Mouse (Mus musculus) liver, embryonic 15.5 days (tissue): ENCODE measurements around the gene Ttll10. TPM values are rescaled to one million over a fixed set of nuclear protein-coding genes. Genes with fewer than 3 reads are reported as not detected.
A peak's percentile ranks its signal among the peaks of the same experiment; 100 is the strongest.

Source experiments
- ATAC-seq: fragments of 200-750 bp; cut with Nextera tagmentation; 2 replicates; pipeline ENCODE4 v1.8.0; 2017; ENCODE audit warnings: moderate number of reproducible peaks, mild to moderate bottlenecking, moderate library complexity; ENCODE audit not compliant: insufficient read depth
- H3K27ac ChIP-seq: fragments of 300-500 bp; sonication (generic); replicated peaks from 2 replicates; pipeline ENCODE4 v1.5.1; 2015; ENCODE audit warnings: mild to moderate bottlenecking, inconsistent platforms
- H3K27me3 ChIP-seq: fragments of 300-500 bp; sonication (generic); 2 replicates; pipeline ENCODE4 v1.6.1; 2015; ENCODE audit warnings: mild to moderate bottlenecking, inconsistent platforms
- H3K36me3 ChIP-seq: fragments of 300-500 bp; sonication (generic); replicated peaks from 2 replicates; pipeline ENCODE4 v1.6.1; 2015; ENCODE audit warnings: moderate library complexity, mild to moderate bottlenecking, inconsistent platforms
- H3K4me1 ChIP-seq: fragments of 300-500 bp; sonication (generic); replicated peaks from 2 replicates; pipeline ENCODE4 v1.6.1; 2015; ENCODE audit warnings: inconsistent platforms
- H3K4me2 ChIP-seq: fragments of 300-500 bp; sonication (generic); 2 replicates; pipeline ENCODE4 v1.6.1; 2015; ENCODE audit warnings: moderate library complexity, mild to moderate bottlenecking, inconsistent platforms
- H3K4me3 ChIP-seq: fragments of 300-500 bp; sonication (generic); replicated peaks from 2 replicates; pipeline ENCODE4 v1.5.1; 2015; ENCODE audit warnings: mild to moderate bottlenecking, inconsistent platforms
- H3K9ac ChIP-seq: fragments of 300-500 bp; sonication (generic); 2 replicates; pipeline ENCODE4 v1.6.1; 2015; ENCODE audit warnings: moderate library complexity, mild to moderate bottlenecking, inconsistent platforms
- H3K9me3 ChIP-seq: fragments of 300-500 bp; sonication (generic); replicated peaks from 2 replicates; pipeline ENCODE4 v1.6.1; 2016; ENCODE audit warnings: inconsistent platforms
- WGBS: fragments of 180-500 bp; shearing (Covaris S2); methylation state at CpG from one replicate; pipeline ENCODE4 v1.1.7; 2015; ENCODE audit warnings: mixed read lengths; ENCODE audit not compliant: insufficient replicate concordance; 5-methylcytosine and 5-hydroxymethylcytosine counted together
- polyA plus RNA-seq: library from polyadenylated mRNA; unstranded; fragments of >200 nt; fragmentation: Nextera tagmentation; extraction: Ambion mirVana; gene quantifications from 2 replicates; pipeline ENCODE4 v1.2.1, GENCODE M21; 2015

Ttll10 gene
- polyA plus RNA-seq, 1 experiment from 2014 or later = 0.22 TPM

DNA sequence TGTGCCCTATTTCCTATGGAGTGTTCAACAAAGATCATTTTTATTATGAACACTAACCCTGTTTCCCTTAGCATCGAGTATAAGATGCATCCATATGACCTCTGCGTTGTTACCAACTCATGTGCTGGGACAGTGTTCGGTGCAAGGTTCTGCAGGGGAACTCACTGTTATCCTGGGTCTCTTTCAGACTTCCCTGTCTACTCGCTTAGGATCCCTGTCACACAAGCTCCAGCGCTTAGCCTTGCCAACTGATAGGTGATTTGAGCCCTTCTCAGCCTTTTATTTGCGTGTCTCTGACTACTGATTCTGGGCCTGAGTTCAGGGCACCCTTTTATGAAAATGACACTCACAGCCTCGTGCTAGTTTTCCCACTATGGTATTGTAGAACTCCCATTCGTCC, 26.0 kb upstream of the Ttll10 start:
- Histone ChIP-seq H3K27me3 (no peaks in the 10 kb centered on the region), H3K4me2 (no peak overlapping the region), H3K4me1 (peaks cover 14% of the 10 kb centered on the region), H3K9ac (no peak overlapping the region), H3K36me3 (no peaks in the 10 kb centered on the region), H3K4me3 (no peak overlapping the region), H3K9me3 (no peaks in the 10 kb centered on the region), H3K27ac (no peak overlapping the region)
- 68% methylated on average over 8 of the region's 8 CpGs for WGBS
- no peak for ATAC-seq

DNA sequence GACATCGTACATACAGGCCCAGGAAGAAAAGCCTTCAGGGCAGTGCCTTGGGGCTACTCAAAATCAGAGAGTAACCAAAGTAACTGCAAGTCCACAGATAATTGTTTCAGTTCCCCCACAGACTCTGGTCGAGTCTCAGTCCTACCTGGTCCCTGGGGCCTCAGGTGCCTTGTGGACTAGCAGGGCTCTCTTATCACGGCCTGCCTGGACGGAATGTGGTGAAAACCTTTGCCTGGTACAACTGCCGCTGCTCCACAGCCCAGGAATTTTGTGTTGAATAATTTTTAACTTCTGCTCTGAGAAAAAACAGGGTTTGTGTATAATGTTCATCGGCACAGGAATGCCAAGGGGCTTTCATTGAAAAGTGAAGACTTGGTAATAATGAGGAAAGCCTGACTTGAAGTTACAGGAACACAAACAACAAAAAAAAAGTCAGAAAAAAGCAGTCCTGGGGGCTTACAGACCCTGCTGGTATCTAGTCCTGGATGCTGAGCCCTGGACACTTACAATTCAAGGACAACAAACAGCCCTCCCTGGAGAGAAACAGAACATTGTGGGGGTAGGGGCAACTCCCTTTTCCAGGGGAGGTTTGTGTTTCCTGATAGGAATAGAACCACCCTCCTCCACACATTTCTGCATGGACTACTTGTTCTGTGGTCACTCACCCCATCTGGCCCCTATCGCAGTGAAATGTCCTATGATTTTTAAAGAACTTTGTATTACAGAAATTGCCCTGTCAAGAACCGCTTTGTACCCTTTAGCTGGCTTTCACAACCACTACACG, 25.1 kb upstream of the Ttll10 start:
- 0 out of 2 replicates have a peak overlapping the region, but pooled peaks have one; percentile 2 for H3K4me3 ChIP-seq
- 60% methylated on average over 9 of the region's 9 CpGs for WGBS
- no peaks in the 10 kb centered on the region for H3K36me3 ChIP-seq
- H3K4me1 ChIP-seq = peaks cover 13% of the 10 kb centered on the region
- H3K9ac ChIP-seq = no peak overlapping the region; the same call in 1 of the 2 replicates
- no peaks in the 10 kb centered on the region for H3K9me3 ChIP-seq
- peak overlapping the region; percentile 31 for H3K27ac ChIP-seq
- H3K4me2 ChIP-seq = peak overlapping the region; percentile 21
- H3K27me3 ChIP-seq = no peaks in the 10 kb centered on the region
- no peak for ATAC-seq

DNA sequence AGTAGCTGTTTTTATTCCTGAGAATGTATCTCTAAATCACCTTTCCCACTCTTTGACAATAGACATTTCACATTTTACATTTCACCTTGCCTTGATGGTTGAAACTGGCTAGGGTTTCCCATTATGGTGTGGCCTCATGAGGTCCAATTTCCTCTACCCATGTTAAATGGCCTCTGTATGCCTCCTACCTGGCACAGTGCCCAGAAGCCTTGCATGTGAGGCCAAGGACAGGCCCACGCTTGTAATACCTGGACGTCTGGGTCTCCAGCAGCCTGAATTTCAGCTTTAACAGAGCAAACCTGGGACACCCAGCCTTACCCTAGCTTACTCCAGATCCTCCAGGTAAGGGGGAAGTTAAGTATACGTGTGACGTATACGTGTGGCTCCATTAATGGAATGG, 24.1 kb upstream of the Ttll10 start:
- Histone ChIP-seq H3K4me2 (peak overlapping the region; percentile 21; the same call in 1 of the 2 replicates), H3K4me1 (peaks cover 13% of the 10 kb centered on the region), H3K4me3 (no peak overlapping the region), H3K9me3 (no peaks in the 10 kb centered on the region), H3K27me3 (peaks cover 5% of the 10 kb centered on the region), H3K36me3 (no peaks in the 10 kb centered on the region), H3K9ac (no peak overlapping the region), H3K27ac (peak overlapping the region; percentile 31)
- ATAC-seq = no peak
- WGBS = 57% methylated on average over 5 of the region's 5 CpGs

DNA sequence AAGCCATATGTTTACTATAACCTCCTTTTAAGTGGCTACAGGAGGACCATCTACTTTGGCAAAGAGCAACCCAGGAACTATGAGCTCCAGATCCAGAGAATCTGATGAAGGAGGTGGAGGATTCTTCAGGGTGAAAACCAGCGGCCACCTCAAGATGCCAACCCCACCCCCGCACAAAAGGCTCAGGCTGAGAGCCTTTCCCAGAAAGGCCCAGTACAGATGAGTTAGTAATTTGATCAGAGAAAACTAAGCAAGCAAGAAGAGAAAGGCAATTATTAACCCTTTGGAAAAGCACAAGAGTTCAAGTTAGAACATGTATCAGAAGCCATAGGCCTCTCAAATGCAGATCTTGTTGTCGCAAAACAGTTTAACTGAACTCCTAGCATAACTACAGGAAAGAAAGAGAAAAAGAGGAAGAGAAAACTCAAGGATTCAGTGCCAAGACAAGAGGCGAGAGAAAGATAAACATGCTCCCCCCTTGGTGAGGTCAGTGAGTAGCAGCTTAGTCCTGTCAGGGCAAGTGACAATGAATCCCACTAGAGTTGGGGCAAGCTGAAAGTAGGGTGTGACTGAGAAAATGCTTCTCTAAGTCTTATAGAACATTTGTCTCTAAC, 23.5 kb upstream of the Ttll10 start:
- no peak for ATAC-seq
- Histone ChIP-seq H3K27me3 (peaks cover 11% of the 10 kb centered on the region), H3K9me3 (no peaks in the 10 kb centered on the region), H3K27ac (0 out of 2 replicates have a peak overlapping the region, but pooled peaks have one; percentile 0), H3K9ac (no peak overlapping the region), H3K4me2 (no peak overlapping the region), H3K4me3 (no peak overlapping the region), H3K4me1 (peaks cover 19% of the 10 kb centered on the region), H3K36me3 (no peaks in the 10 kb centered on the region)
- 32% methylated on average over 4 of the region's 4 CpGs for WGBS

DNA sequence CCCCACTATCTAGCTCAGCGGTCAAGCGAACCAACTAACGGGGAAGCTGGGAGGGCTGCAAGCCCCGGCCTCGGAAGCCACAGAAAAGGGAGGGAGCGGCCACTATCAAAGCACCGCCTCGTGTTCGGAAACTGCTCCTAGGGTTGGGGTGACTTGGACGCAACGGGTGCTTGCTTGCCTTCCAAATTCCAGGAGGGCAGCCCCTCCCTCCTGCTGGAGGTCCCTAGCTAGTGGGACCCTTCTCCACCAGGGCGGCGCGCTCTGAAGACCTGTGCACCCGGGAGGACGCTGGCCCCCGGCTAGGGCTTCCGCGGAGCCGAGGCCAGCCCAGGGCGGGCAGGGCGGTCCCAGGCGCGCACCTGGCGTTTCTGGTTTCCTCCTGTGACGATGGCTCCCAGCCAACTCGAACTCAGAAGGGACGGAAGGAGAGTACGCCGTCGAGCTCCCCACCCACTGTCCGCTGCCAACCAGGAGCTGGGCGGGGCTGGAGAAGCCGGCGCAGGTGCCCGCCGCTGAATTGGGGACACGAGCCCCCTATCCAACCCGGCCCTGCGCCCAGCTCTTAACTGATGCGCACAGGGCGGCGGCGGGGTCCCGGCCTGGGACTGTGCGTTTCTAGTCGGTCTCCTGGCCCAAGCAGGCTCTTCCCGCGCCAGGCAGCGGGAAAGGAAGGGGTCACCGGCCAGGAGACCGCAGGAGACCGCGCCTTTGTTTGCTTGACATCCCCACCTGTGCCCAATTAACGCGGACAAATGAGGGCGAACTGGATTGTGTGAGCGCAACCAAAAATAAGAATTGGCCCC, 18.5 kb upstream of the Ttll10 start:
- Histone ChIP-seq H3K9me3 (no peaks in the 10 kb centered on the region), H3K9ac (no peak overlapping the region), H3K4me3 (peak overlapping the region; percentile 51), H3K27ac (no peak overlapping the region; the same call in 1 of the 2 replicates), H3K27me3 (peaks cover 27% of the 10 kb centered on the region), H3K4me1 (peaks cover 18% of the 10 kb centered on the region), H3K36me3 (no peaks in the 10 kb centered on the region), H3K4me2 (peak overlapping the region; percentile 71)
- peak; percentile 49 for ATAC-seq
- 1% methylated on average over 58 of the region's 58 CpGs for WGBS

DNA sequence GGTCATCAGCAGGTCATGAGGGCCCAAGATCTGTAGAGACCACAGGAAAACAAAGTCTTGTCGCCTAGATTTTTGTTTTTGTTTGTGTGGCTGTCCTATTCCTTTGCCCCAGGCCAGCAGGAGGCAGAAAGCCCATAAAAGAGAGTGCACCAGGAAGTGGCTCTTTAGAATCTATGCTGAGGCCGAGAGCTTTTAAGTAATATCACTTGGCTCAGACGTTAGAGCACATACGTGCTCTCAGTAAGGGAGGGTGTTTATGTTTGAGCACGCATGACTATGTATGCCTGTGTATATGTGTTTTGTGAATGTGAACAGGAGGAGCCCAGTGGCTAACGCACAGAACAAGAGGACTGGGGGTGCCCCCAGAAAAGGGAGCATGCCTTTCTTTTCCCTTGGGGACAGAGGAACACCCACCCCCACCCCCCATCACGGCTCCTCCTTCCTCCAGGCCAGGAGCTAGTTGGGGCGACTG, 17.7 kb upstream of the Ttll10 start:
- 8% methylated on average over 8 of the region's 8 CpGs for WGBS
- H3K4me3 ChIP-seq = peak overlapping the region; percentile 51; the same call in 1 of the 2 replicates
- ATAC-seq = peak; percentile 18; the same call in 1 of the 2 replicates

DNA sequence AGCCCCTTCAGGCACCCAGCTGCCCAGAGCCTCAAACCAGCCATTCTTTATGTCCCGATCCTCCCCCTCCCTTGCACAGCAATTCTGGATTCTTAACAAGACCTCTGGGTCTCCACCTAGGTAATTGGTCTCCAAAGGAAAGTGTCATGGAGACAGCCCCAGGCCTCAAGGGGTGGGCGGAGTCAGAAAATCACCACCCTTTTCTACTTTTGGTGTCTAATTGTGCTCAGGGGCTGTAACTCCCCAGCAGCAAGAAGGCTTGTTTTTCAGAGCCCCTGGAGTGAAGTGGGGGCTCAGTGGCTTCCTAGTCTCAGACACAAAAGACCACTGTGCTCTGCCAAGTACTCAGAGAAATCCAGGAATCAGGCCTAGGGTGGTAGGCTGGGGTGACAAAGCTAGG, 11.5 kb upstream of the Ttll10 start:
- Histone ChIP-seq H3K4me3 (no peak overlapping the region), H3K27me3 (no peaks in the 10 kb centered on the region), H3K36me3 (no peaks in the 10 kb centered on the region), H3K9me3 (no peaks in the 10 kb centered on the region), H3K4me2 (no peak overlapping the region), H3K9ac (no peak overlapping the region), H3K4me1 (no peaks in the 10 kb centered on the region), H3K27ac (no peak overlapping the region)
- 61% methylated on average over 2 of the region's 2 CpGs for WGBS
- no peak for ATAC-seq

More for the DNA sequence above, 17.7 kb upstream of the Ttll10 start:
- Histone ChIP-seq H3K4me1 (peaks cover 14% of the 10 kb centered on the region), H3K27ac (no peak overlapping the region), H3K9ac (no peak overlapping the region), H3K4me2 (peak overlapping the region; percentile 71), H3K9me3 (no peaks in the 10 kb centered on the region), H3K27me3 (peaks cover 27% of the 10 kb centered on the region), H3K36me3 (no peaks in the 10 kb centered on the region)

DNA sequence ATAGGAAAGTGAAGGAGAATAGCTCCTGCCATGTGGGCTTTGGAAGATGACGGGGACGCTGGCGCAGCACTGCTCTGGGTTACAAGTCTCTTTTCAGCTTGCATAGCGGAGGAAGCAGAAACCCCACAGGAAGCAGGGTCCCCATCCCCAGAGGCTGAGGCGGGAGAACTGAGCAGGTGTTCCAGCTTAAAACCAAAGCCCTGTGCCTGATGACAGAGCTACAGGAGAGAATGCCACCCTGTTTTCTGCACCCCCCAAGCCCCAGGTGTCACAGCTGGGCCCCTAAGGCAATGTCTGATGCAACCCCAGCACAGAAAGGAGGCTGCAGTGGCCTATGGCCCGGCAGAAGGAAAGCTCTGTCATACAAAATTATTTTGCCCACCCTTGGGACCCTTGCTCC, 11.1 kb upstream of the Ttll10 start:
- ATAC-seq = peak; percentile 12; the same call in 1 of the 2 replicates
- WGBS = 42% methylated on average over 6 of the region's 6 CpGs
- H3K4me3 ChIP-seq = no peak overlapping the region
- no peak overlapping the region for H3K27ac ChIP-seq
- H3K36me3 ChIP-seq = no peaks in the 10 kb centered on the region
- no peak overlapping the region for H3K9ac ChIP-seq
- H3K4me2 ChIP-seq = no peak overlapping the region
- peaks cover 3% of the 10 kb centered on the region; the same call in 1 of the 2 replicates for H3K4me1 ChIP-seq
- H3K27me3 ChIP-seq = no peaks in the 10 kb centered on the region
- no peaks in the 10 kb centered on the region for H3K9me3 ChIP-seq

DNA sequence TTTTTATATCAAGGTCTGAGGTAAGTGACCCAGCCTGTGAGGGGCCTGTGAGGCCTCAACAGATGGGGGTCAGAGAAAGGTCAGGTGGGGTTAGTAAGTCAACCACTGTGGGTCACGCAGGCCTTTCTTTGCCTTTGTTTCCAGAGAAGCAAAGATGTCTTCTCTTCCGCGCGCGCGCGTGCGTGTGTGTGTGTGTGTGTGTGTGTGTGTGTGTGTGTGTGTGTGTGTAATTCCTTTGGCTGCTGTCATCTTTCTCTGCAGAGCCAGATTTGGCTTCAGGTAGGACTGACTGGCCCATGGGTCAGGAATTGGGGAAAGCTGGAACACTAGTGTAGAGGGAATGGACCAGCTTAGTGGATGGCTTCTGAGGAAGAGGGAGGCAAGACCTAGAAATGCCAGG, 10.5 kb upstream of the Ttll10 start:
- no peak for ATAC-seq
- peaks cover 5% of the 10 kb centered on the region; the same call in 1 of the 2 replicates for H3K4me1 ChIP-seq
- H3K4me2 ChIP-seq = no peak overlapping the region
- no peaks in the 10 kb centered on the region for H3K9me3 ChIP-seq
- H3K9ac ChIP-seq = no peak overlapping the region
- no peak overlapping the region for H3K27ac ChIP-seq
- 85% methylated on average over 8 of the region's 8 CpGs for WGBS
- no peak overlapping the region for H3K4me3 ChIP-seq
- no peaks in the 10 kb centered on the region for H3K27me3 ChIP-seq
- no peaks in the 10 kb centered on the region for H3K36me3 ChIP-seq

DNA sequence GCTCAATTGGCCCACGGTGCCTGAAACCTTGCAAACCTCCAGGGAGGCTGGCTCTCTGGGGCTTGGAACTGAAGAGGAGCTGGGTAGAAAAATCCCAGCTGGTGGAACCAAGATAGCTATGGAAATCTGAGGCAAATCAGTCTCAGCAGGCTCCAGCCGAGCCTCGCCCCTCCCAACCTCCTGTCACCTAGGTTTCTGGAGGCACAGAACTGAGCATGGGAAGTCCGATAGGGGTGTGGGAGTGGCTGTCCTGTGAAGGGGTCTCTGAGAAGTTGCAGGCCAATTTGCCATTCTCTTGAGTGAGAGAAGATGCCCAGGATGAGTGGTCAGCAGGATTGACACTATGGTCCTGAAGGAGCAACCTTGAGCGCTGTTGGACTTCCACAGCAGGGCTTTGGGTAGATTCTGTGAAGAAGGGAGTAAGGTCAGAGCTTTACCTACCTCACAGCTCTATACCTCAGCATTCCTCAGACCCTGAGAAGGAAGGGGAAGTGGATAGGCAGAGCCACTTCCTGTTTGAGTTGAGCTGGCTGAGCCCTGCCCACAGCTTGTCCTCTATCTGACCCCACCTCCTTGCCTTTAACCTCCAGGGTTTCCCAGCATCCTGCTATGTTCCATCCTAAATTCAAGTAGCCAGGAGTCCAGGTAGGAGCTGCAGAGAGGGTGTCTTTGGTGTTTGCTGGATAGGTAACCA, 8.2 kb upstream of the Ttll10 start:
- H3K4me2 ChIP-seq = no peak overlapping the region
- 36% methylated on average over 5 of the region's 5 CpGs for WGBS
- H3K4me1 ChIP-seq = peaks cover 5% of the 10 kb centered on the region; the same call in 1 of the 2 replicates

More for the DNA sequence above, 8.2 kb upstream of the Ttll10 start:
- no peak for ATAC-seq
- H3K4me3 ChIP-seq = no peak overlapping the region
- H3K27me3 ChIP-seq = no peaks in the 10 kb centered on the region
- H3K9ac ChIP-seq = no peak overlapping the region
- H3K9me3 ChIP-seq = no peaks in the 10 kb centered on the region
- H3K36me3 ChIP-seq = no peaks in the 10 kb centered on the region
- no peak overlapping the region for H3K27ac ChIP-seq
